Mouse (Mus musculus) olfactory bulb, adult 2 months (tissue): ENCODE results near the gene Rab29. TPM values are rescaled to one million over a fixed set of nuclear protein-coding genes. Genes with fewer than 3 reads are reported as not detected.
"Not testable (repeated sequence)": the region's sequence is repeated elsewhere in the genome, so short reads cannot be mapped to it uniquely, and the experiment has no call there.

ENCODE experiments used
- H3K27ac ChIP-seq: fragments of 200-500 bp; 2 replicates; pipeline ENCODE4 v1.5.1; 2012; ENCODE audit warnings: low read depth, low read length; ENCODE audit not compliant: insufficient read depth
- H3K4me1 ChIP-seq: fragments of 200-500 bp; 2 replicates; pipeline ENCODE4 v1.6.1; 2012; ENCODE audit warnings: low read length; ENCODE audit not compliant: control insufficient read depth, insufficient read depth
- H3K4me3 ChIP-seq: fragments of 200-500 bp; 2 replicates; pipeline ENCODE4 v1.5.1; 2012; ENCODE audit warnings: mild to moderate bottlenecking, low read depth, low read length, moderate library complexity; ENCODE audit not compliant: insufficient read depth
- CTCF ChIP-seq: fragments of 200-500 bp; IDR thresholded peaks from 2 replicates; pipeline ENCODE4 v1.5.1; 2012; ENCODE audit warnings: low read depth, mild to moderate bottlenecking, low read length, moderate library complexity; ENCODE audit not compliant: insufficient read depth
- POLR2A ChIP-seq: fragments of 200-500 bp; IDR thresholded peaks from 2 replicates; pipeline ENCODE4 v1.6.1; 2012; ENCODE audit warnings: mild to moderate bottlenecking, low read depth, low read length, moderate library complexity; ENCODE audit not compliant: insufficient read depth
- WGBS: fragments of 180-500 bp; shearing (Covaris S2); methylation state at CpG from one replicate; pipeline ENCODE4 v1.1.7; 2018; 5-methylcytosine and 5-hydroxymethylcytosine counted together
- polyA plus RNA-seq: library from polyadenylated mRNA; stranded (reverse); fragments of >200 nt; gene quantifications from 2 replicates; pipeline ENCODE4 v1.2.4, GENCODE M21; 2012; ENCODE audit warnings: low replicate concordance; ENCODE audit not compliant: missing spikeins, insufficient read depth, insufficient read length

Rab29 gene
- not detected in 2 replicates for polyA plus RNA-seq

DNA sequence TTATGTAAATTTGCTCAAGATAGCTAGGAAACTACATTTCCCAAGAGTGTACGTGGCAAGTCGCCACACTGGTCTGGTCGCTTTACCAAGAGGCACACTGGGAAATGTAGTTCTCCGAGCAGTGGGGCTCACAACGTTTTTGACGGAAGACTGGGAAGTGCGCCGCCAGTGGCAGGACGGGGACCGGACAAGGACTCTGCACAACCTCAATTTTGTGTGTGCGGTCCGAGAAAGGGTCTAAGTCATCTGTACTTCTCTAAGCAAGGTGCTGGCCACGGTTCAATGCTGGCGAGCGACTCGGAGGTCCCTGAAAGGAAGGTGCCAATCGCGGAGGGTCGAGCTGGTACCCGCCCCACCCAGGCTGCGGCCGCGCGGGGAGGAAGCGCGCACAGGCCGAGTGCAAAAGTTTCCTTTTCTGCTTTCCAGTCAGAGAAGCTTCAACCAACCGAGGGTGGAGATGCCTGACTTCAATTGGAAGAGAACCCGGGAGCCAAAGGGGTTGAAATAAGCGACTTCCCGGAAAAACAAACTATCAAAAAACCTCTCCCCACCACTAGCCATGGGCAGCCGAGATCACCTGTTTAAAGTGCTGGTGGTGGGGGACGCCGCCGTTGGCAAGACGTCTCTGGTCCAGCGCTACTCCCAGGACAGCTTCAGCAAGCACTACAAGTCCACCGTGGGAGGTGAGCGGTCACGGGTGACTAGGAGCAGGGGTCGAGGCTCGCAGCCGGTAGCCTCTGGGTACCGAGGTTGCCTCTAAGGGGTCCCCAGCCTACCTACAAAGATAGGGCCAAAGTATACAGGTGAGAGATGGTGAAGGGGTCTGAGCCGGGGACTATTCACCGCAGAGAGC lies at the start of gene Rab29:
Rab29 (plus strand) TSS at position 132 of the 853 bp plus-strand sequence.
- Histone ChIP-seq H3K4me1 (peaks cover 9% of the 10 kb centered on the region), H3K4me3 (peak within 1 kb of the TSS; percentile 74), H3K27ac (peak within 1 kb of the TSS; percentile 49; the same call in 1 of the 2 replicates)
- 1% methylated on average over 46 of the region's 46 CpGs for WGBS
- TF ChIP-seq CTCF (peak; percentile 90), POLR2A (no peak)

DNA sequence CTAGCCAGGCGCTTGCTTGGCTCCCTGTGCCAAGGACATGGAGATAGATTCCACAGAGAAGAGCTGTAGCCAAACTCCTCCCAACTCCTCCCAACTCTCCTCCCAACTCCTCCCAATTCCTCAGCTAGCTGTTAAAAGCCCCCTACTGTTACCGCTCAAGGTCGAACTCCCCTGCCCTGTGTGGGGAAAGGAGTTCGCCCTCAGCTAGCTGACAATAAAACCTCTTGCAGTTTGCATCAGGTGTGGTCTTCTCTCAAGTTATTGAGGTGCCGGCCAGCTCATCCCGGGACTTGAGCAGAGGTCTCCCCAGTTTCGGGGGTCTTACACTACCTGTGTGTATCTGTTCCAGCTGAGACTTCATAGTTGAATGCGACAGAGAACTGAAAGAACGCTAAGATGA lies 46.7 kb upstream of the Rab29 start:
- H3K27ac ChIP-seq, H3K4me1 ChIP-seq, H3K4me3 ChIP-seq: not testable (repeated sequence)
- WGBS = 45% methylated on average over 9 of the region's 9 CpGs

DNA sequence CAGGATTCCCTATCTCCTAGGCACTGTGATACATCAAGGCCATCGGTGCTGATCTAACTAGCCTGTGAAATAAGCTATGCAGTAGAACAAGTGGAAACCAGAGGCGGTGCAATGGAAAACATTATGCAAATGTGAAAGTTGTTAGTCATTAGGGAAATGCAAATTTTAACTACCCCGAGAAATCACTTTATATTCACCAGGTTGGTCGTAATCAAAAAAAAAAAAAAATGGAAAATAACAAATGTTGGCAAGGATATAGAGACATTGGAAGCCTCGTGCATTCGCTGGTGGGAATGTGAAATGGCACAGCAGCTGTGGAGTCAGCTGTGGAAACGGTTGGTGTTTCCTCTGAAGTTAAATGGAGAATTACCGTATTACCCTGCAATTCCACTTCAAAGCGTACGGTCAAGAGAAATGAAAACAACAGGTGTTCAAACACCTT lies 46.1 kb upstream of the Rab29 start:
- peaks cover 3% of the 10 kb centered on the region; the same call in 1 of the 2 replicates for H3K4me1 ChIP-seq
- no peak overlapping the region for H3K4me3 ChIP-seq
- H3K27ac ChIP-seq = no peak overlapping the region
- WGBS = 44% methylated on average over 10 of the region's 10 CpGs
- TF ChIP-seq POLR2A (no peak), CTCF (no peak)

DNA sequence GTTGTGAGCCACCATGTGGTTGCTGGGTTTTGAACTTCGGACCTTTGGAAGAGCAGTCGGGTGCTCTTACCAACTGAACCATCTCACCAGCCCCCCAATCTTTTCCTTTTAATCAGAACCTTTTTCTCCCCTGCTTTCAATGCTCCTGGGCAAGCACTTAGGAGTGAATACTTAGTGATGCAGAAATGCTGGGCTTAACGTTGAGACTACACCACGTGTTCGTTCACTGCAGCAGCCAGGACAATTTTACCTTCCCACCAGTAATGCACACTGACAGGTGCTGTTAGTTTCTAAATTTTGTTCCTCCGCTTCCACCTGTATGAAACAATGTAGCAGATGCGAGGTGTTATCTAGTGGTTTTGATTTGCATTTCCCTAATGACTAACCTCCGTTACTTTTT lies 44.7 kb upstream of the Rab29 start:
- H3K4me1 ChIP-seq = peaks cover 2% of the 10 kb centered on the region
- no peak overlapping the region for H3K4me3 ChIP-seq
- no peak overlapping the region for H3K27ac ChIP-seq
- TF ChIP-seq POLR2A (no peak), CTCF (no peak)
- WGBS = 78% methylated on average over 8 of the region's 8 CpGs

DNA sequence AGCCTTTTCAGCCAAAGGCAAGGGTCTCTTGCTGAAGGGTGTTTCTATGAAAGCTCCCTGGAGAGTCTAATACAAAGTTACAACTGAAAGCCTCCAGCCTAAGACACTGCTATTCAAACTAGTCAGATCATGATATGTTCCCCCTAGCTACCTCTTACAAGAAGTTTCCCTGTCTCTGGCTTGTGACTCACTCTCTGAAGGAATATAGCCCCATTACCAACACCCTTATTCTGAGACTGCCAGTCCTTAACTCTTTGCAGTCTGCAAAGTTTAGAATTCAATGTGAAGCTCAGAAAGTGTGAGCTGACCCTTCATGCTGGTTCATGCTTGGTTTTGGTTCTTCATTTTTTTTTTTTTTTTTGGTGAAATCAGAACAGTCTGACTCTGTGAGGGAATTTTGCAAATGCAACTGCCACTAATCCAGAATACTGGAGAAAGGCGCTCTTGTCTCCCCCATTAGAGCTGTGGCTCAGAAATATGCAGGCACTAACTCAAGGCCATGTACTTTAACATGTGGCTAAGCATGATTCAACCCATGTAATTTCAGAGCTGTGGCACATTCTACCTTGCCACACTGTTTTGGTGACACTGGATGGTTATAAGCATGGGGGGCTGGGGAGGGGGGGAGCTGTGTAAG lies 44.0 kb upstream of the Rab29 start:
- Histone ChIP-seq H3K4me3 (no peak overlapping the region), H3K27ac (no peak overlapping the region), H3K4me1 (peaks cover 5% of the 10 kb centered on the region)
- no peak for TF ChIP-seq POLR2A
- TF ChIP-seq CTCF = no peak
- WGBS = 87% methylated on average over 1 of the region's 1 CpGs

DNA sequence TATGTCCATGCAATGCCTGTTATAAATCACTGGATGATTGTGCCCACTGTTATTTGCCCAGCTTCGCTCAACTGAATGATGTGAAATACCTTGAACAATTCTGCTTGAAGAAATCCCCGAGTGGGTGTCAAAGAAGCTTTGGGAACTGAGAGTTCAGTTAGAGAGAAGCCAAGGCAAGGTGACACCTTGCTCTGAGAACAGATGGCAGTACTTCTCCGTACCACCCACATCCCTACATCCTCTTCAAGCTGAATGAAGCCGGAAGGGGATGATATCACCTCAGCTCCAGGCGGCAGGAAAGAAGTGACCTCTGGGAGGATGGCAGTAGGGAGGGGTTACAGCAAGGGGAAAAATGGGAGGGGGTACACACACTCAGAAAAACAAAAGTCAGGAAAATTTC lies 43.5 kb upstream of the Rab29 start:
- TF ChIP-seq CTCF = no peak
- no peak for TF ChIP-seq POLR2A
- H3K4me3 ChIP-seq = no peak overlapping the region
- WGBS = 81% methylated on average over 5 of the region's 5 CpGs
- peaks cover 5% of the 10 kb centered on the region for H3K4me1 ChIP-seq
- H3K27ac ChIP-seq = no peak overlapping the region

DNA sequence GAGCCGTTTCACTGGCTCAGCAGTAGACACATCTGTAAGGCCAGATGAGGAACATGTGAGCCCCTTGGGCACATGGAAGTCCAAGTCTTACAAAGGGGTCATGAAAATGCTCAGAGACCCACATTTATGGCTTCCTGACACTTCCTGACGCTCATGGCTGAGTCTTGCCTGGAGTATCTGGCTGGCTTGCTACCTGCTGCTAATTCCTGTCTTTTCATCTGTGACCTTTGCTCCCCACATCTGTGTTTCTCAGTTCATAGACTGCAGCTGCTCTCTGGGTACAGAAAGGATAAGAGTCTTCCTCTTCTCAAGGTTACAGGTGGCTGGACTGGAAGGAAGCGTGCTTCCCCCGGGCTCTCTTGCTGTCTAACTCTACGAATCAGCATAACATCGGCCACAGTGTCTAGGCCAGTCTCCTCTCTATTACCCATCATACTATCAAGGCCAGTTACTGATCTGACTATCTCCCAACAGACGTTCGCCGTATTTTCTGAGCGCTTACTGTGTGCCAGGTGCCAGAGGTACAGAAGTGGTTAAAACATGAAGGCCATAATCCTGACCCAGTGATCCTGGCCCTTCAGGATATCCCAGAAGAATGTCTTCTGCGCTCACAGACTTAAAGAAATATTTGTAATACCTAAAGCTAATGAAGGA lies 42.4 kb upstream of the Rab29 start:
- peaks cover 7% of the 10 kb centered on the region for H3K4me1 ChIP-seq
- WGBS = 96% methylated on average over 11 of the region's 11 CpGs
- TF ChIP-seq CTCF (no peak), POLR2A (no peak)
- no peak overlapping the region for H3K27ac ChIP-seq
- H3K4me3 ChIP-seq = no peak overlapping the region

DNA sequence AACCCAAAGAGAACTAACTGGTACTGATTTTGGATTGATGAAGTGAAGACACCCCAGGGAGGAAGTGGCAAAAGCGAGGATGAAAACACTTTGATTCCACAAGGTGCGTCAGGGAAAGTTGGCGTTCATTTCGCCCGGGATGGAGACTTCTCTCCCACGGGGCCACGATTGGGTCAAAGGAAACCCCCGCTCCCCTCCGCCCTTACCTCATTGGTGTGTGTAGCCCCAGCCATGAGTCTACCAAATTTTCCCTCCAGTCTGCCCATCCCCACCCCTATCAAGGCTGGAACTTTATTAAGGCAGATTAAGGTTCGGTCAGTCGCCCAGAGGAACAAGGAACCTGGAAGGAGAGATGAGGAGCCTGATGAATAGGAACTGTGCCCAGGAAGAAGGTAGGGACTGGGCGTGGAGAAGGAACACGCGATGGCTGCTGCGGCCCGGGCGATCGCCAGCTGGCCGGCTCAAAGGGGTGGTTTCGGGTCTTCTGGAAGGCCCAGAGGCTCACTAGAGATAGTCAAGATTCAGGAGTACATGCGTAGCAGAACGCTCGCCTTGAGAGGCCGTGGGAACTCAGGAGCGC lies 39.7 kb upstream of the Rab29 start, which contains the start of gene Slc41a1:
Slc41a1 (plus strand) TSS at position 287 of the 580 bp plus-strand sequence.
- TF ChIP-seq POLR2A = no peak
- TF ChIP-seq CTCF = no peak
- Histone ChIP-seq H3K4me1 (peaks cover 25% of the 10 kb centered on the region), H3K4me3 (peak within 1 kb of the TSS; percentile 73), H3K27ac (peak within 1 kb of the TSS; percentile 52)
- 7% methylated on average over 25 of the region's 25 CpGs for WGBS
